Mouse (Mus musculus): ENCODE measurements around the gene Gm20708. TPM values are rescaled to one million over a fixed set of nuclear protein-coding genes. Genes with fewer than 3 reads are reported as not detected.
A peak's percentile ranks its signal among the peaks of the same experiment; 100 is the strongest.

Gene Gm20708
- total RNA-seq, 1 experiment, result 0.40 TPM

- Histone ChIP-seq H3K27ac (ENCODE audit: insufficient read depth, low read depth, low read length, poor library complexity, severe bottlenecking) (peak within 1 kb of the TSS; percentile 69), H3K9me3 (ENCODE audit: control insufficient read depth, insufficient read depth, low read depth, low read length) (no peaks in the 10 kb centered on the region), H3K4me3 (ENCODE audit: insufficient read depth in 1 of 2, low read depth in 1 of 2, low read length in 2 of 2, poor library complexity in 1 of 2, severe bottlenecking in 1 of 2) (peak within 1 kb of the TSS; percentile 73 to 78), H3K9ac (ENCODE audit: insufficient read depth, low read depth, low read length, poor library complexity, severe bottlenecking) (peak within 1 kb of the TSS; percentile 70), H3K4me1 (ENCODE audit: control insufficient read depth in 2 of 2, insufficient read depth in 2 of 2, low read length in 2 of 2, poor library complexity in 1 of 2) (peaks cover 8 to 33% of the 10 kb centered on the region in 2 experiments; a peak in 3 of 4 replicates), H3K36me3 (ENCODE audit: control insufficient read depth, insufficient read depth, low read length, poor library complexity, severe bottlenecking) (peaks cover 9% of the 10 kb centered on the region; the same call in 1 of the 2 replicates)
- in situ Hi-C loops (cut with MboI; ENCODE audit: low sequenced_read_pairs in 2 of 2, unreplicated experiment in 2 of 2), result no loop called here
- DNase-seq (ENCODE audit: low read depth, low spot score), result no peak
- TF ChIP-seq ZNF384 (IDR thresholded peaks at IDR 0.05; ENCODE audit: low read depth, low read length) (no peak), MAFK (IDR thresholded peaks at IDR 0.05; ENCODE audit: insufficient read depth, low read depth, low read length) (no peak), CHD2 (IDR thresholded peaks at IDR 0.05; ENCODE audit: low read depth, low read length) (no peak), HCFC1 (IDR thresholded peaks at IDR 0.05; ENCODE audit: borderline replicate concordance, insufficient read depth, low read length) (no peak), ZC3H11A (IDR thresholded peaks at IDR 0.05; ENCODE audit: borderline replicate concordance, low read depth, low read length) (no peak)
These were observed 27.3 kb upstream of the Gm20708 start, which contains the start of the genes Tmc8 and Tmc6 for GRCm38 (mm10) chr11:117781993-117782704. Gene Tmc8, plus strand, starts transcription at chr11:117782076. Gene Tmc6, minus strand, starts transcription at chr11:117782198.

DNA sequence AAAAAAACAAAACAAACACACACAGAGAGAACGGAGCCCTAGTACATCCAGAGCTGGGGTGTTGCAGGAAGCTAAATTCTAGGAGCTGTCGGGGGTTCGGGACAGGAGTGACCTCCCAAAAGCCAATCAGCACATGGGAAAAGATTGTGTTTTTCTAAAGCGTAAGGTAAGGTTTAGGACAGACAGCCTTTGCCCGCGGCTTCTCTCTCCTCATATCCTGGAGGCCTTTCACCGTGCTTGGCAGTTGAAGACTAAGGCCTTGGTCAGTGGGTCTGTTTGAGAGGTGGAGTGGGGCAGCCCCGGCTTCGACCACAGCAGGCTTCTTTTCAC is 26.8 kb upstream of the Gm20708 start:
- H3K27ac ChIP-seq (ENCODE audit: insufficient read depth, low read depth, low read length, poor library complexity, severe bottlenecking), result no peak overlapping the region

DNA sequence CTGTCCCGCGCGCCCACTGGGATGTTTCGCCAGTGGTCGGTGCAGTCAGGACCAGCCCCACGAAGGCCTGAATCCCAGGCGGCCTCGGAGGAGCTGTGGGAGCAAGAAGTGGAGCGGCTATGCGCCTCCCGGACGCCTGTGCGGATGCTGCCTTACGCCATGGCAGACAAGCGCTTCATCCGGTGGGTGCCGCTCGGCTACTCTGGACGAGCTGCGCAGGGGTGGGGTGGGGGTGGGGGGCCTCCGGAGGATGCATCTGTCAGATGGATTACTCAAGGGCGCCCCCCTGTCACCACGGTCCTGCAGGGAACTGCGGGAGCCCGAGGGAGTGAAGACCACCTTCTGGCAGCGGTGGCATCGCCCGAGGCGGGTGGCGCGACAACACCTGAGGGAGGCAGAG is 26.4 kb upstream of the Gm20708 start:
- peaks cover 8 to 33% of the 10 kb centered on the region in 2 experiments; a peak in 3 of 4 replicates for H3K4me1 ChIP-seq (ENCODE audit: control insufficient read depth in 2 of 2, insufficient read depth in 2 of 2, low read length in 2 of 2, poor library complexity in 1 of 2)
- no peak for DNase-seq (ENCODE audit: low read depth, low spot score)
- in situ Hi-C loops (cut with MboI; ENCODE audit: low sequenced_read_pairs in 2 of 2, unreplicated experiment in 2 of 2), result no loop called here

More for the DNA sequence above, 26.8 kb upstream of the Gm20708 start:
- H3K9ac ChIP-seq (ENCODE audit: insufficient read depth, low read depth, low read length, poor library complexity, severe bottlenecking), result peak overlapping the region; percentile 64
- TF ChIP-seq HCFC1 (IDR thresholded peaks at IDR 0.05; ENCODE audit: borderline replicate concordance, insufficient read depth, low read length) (no peak), ZNF384 (IDR thresholded peaks at IDR 0.05; ENCODE audit: low read depth, low read length) (no peak), CHD2 (IDR thresholded peaks at IDR 0.05; ENCODE audit: low read depth, low read length) (no peak), ZC3H11A (IDR thresholded peaks at IDR 0.05; ENCODE audit: borderline replicate concordance, low read depth, low read length) (no peak), MAFK (IDR thresholded peaks at IDR 0.05; ENCODE audit: insufficient read depth, low read depth, low read length) (no peak)
- H3K36me3 ChIP-seq (ENCODE audit: control insufficient read depth, insufficient read depth, low read length, poor library complexity, severe bottlenecking), result peaks cover 5% of the 10 kb centered on the region; the same call in 1 of the 2 replicates
- no peak for DNase-seq (ENCODE audit: low read depth, low spot score)
- peak overlapping the region; percentile 41 to 78 for H3K4me3 ChIP-seq (ENCODE audit: insufficient read depth in 1 of 2, low read depth in 1 of 2, low read length in 2 of 2, poor library complexity in 1 of 2, severe bottlenecking in 1 of 2)
- in situ Hi-C loops (cut with MboI; ENCODE audit: low sequenced_read_pairs in 2 of 2, unreplicated experiment in 2 of 2), result no loop called here
- peaks cover 8 to 33% of the 10 kb centered on the region in 2 experiments; a peak in 3 of 4 replicates for H3K4me1 ChIP-seq (ENCODE audit: control insufficient read depth in 2 of 2, insufficient read depth in 2 of 2, low read length in 2 of 2, poor library complexity in 1 of 2)
- no peaks in the 10 kb centered on the region for H3K9me3 ChIP-seq (ENCODE audit: control insufficient read depth, insufficient read depth, low read depth, low read length)

GRCm38 (mm10) chr11:117783683-117784309 is 25.7 kb upstream of the Gm20708 start:
- Histone ChIP-seq H3K27ac (ENCODE audit: insufficient read depth, low read depth, low read length, poor library complexity, severe bottlenecking) (no peak overlapping the region), H3K4me1 (ENCODE audit: control insufficient read depth in 2 of 2, insufficient read depth in 2 of 2, low read length in 2 of 2, poor library complexity in 1 of 2) (peaks cover 8 to 29% of the 10 kb centered on the region in 2 experiments; a peak in 3 of 4 replicates), H3K9me3 (ENCODE audit: control insufficient read depth, insufficient read depth, low read depth, low read length) (no peaks in the 10 kb centered on the region), H3K9ac (ENCODE audit: insufficient read depth, low read depth, low read length, poor library complexity, severe bottlenecking) (peak overlapping the region; percentile 56; the same call in 1 of the 2 replicates), H3K4me3 (ENCODE audit: insufficient read depth in 1 of 2, low read depth in 1 of 2, low read length in 2 of 2, poor library complexity in 1 of 2, severe bottlenecking in 1 of 2) (peak overlapping the region; percentile 51 to 78), H3K36me3 (ENCODE audit: control insufficient read depth, insufficient read depth, low read length, poor library complexity, severe bottlenecking) (no peaks in the 10 kb centered on the region)
- DNase-seq (ENCODE audit: low read depth, low spot score), result no peak
- in situ Hi-C loops (cut with MboI; ENCODE audit: low sequenced_read_pairs in 2 of 2, unreplicated experiment in 2 of 2), result no loop called here
- TF ChIP-seq ZC3H11A (IDR thresholded peaks at IDR 0.05; ENCODE audit: borderline replicate concordance, low read depth, low read length), result no peak
- TF ChIP-seq MAFK (IDR thresholded peaks at IDR 0.05; ENCODE audit: insufficient read depth, low read depth, low read length), result no peak
- no peak for TF ChIP-seq CHD2 (IDR thresholded peaks at IDR 0.05; ENCODE audit: low read depth, low read length)
- TF ChIP-seq HCFC1 (IDR thresholded peaks at IDR 0.05; ENCODE audit: borderline replicate concordance, insufficient read depth, low read length), result no peak
- no peak for TF ChIP-seq ZNF384 (IDR thresholded peaks at IDR 0.05; ENCODE audit: low read depth, low read length)

More for the DNA sequence above, 26.4 kb upstream of the Gm20708 start:
- Histone ChIP-seq H3K36me3 (ENCODE audit: control insufficient read depth, insufficient read depth, low read length, poor library complexity, severe bottlenecking) (peaks cover 2% of the 10 kb centered on the region; the same call in 1 of the 2 replicates), H3K4me3 (ENCODE audit: insufficient read depth in 1 of 2, low read depth in 1 of 2, low read length in 2 of 2, poor library complexity in 1 of 2, severe bottlenecking in 1 of 2) (peak overlapping the region; percentile 51 to 78), H3K9me3 (ENCODE audit: control insufficient read depth, insufficient read depth, low read depth, low read length) (no peaks in the 10 kb centered on the region), H3K27ac (ENCODE audit: insufficient read depth, low read depth, low read length, poor library complexity, severe bottlenecking) (no peak overlapping the region), H3K9ac (ENCODE audit: insufficient read depth, low read depth, low read length, poor library complexity, severe bottlenecking) (peak overlapping the region; percentile 64)
- no peak for TF ChIP-seq HCFC1 (IDR thresholded peaks at IDR 0.05; ENCODE audit: borderline replicate concordance, insufficient read depth, low read length)
- no peak for TF ChIP-seq CHD2 (IDR thresholded peaks at IDR 0.05; ENCODE audit: low read depth, low read length)

Data from ES-E14 (cell line).